Mouse (Mus musculus) urinary bladder, postnatal 14 days (tissue): ENCODE results near the gene Sipa1l1.

Experiments used
- DNase-seq: peaks from one replicate; pipeline ENCODE4 v3.0.0; 2021; ENCODE audit warnings: low spot score

Gene Sipa1l1

DNA sequence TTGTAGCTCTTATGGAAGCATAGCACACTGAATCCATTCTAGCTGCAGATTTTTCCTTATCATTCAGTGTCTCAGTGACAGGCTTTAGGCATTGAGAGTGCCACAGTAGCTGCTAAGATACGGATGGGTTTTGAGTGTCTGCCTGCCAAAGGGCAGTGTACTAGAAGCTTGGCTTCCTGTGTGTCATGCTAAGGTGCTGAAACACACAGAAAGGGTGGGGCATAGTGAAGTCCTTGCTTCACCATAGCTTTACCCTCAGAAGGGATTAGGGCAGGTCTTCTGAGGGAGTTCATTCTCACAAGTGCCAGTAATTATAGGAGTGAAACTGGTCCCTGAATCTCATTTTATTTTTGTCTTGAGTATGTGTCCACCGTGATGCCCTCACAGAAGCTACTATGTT, 82.2 kb downstream of the Sipa1l1 start:
- DNase-seq, result no peak

DNA sequence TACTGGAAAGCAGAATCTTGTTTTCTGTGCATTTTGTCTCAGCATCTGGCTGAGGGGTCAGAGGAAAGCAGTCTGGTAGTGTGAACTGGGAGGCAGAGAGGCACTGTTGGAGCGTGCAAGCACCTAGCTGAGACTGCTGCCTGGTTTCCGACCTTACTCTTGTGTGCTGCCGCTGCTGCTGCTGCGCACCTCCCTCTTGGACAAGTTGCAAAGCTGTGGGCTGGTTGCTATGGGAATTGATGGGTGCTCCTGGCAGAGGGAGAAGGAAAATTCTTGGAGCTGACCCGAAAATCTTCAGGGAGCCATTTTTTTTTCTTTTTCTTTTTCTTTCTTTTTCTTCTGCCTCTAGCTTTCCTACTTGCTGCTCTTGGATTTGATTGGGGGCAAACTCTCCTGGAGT, 85.0 kb downstream of the Sipa1l1 start:
- DNase-seq, result peak; percentile 23

DNA sequence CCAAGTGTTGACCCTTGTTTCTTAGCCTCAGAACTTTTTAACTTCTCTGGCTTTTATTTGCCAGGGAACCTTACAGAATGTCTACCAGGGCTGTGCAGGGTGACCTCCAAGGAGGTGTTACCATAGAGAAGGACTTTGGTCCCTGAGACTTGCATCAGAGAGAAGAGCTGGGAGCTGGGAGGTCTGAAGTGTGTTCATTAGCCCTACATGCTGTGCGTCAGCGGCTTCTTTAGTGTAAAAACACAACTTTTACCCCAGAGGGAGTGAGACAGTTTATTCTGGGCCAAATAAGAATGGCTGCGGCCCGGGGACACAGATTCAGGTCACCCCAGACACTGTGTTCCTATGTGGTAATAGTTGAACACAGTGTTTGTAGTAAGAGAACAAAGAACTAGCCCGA, 86.9 kb downstream of the Sipa1l1 start:
- DNase-seq, result no peak

DNA sequence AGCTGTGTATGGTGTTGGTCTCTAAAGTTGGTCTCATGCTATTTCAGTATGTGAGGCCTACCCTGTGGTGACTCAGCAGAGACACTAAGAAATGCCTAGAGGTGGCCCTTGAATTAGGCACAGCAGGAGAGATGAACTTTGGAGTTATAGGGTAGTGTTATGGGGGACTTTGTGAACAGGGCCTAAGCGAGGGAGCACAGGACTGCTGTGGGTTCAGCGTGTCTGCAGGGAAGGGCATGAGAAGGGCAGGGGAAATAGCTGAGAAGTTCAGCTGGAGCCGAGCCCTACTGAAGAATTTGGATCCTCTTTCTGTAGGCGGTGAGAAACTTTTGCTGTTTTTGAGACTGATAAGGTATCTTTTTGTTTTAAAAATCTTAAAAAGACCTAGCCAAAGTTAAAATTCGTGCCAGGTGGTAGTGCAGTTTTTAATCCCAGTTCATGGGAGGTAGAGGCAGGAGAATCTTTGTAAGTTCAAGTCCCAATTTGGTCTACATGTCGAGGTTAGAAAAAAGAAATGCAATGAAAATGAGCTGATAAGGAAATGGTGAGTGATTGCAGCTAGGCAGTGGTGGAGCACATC, 87.9 kb downstream of the Sipa1l1 start:
- DNase-seq, result no peak

DNA sequence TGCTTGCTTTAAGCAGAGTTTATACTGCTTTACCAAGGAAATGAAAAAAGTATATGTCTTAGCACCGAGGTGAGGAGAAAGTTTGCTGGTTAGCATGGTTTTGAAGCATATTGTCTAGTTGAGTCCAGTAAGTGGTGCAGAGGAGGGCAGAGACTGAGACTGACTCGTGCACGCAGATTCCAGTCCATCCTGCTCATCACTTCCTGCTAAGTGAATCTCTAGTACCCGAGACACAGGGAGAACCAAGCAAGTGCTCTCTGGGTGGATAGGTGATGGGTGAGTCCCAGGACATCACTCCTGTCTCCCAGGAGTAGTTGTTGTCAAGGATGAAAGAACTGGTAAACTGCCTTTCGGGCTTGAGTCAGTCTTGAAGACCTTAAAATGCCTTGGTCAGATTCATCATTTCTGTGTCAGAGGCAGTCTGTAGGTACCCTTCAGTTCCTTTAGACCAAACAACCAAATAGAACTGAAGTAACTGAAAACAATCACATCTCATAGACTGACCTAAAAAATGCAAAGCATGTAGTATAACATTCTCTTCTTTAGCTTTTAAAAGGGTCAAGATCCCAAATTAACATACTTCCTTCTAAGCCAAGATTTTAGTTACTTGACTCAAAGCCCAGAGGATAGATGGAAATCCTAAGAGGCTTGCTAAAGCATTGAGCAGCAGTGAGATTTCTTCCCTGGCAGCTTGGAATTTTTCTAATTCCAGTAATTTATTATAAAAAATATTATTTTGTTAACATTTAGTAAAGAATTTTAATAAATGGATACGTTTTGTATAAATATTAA, 89.1 kb downstream of the Sipa1l1 start:
- no peak for DNase-seq

DNA sequence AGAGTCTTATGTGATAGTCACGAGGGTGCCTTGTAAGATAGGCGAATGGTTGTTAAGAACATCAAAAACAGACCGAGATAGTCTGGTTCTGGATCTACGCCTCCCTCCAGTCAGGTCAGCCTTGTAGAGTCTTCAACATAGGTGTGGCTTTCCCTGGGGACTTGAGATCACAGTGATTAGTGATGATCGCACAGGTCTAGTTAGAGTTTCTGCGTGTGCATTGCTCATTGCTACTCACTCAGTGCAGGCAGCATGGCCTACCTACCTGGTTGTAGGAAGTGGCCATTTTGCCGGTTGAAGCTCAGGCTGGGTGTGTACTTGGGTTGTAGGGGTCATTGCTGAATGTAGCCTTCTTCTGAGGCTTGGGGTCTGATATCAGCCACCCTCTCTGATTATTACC, 94.3 kb downstream of the Sipa1l1 start:
- no peak for DNase-seq

DNA sequence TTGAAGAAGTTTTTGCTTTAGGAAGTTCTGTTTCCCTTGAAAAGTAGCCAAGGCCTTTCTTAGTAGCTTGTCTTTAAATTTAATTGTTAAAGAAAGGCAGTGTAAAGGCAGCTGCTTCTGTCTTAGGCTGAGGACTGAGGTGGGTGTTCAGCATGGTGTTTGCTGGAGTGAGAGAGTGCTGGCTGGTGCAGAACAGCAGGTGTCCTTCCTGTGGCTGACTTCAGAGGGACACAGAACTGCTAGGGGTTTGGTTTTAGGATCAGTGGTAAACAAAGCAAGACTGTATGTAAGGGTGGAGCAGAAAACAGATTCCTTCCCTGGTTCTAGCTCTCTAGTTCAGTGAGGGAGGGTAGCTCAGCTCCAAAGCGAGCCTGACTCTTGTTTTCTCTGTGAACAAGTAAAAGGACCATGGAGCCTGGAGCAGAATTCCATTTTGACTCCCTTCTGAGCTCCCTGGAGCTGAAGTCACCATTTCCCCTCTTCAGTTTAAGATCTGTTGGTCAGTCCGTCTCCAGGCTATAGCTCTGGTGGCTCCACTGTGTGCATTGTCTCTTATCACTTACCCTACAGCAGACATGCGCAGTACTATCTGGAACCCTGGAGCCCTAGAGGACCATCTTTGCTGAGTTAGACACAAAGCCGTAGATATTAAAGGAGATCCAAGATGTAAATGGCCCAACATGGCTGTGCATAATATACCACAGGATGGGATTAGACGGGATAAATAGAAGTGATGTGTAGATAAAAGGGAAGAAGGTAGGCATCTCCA, 95.1 kb downstream of the Sipa1l1 start:
- DNase-seq, result no peak

DNA sequence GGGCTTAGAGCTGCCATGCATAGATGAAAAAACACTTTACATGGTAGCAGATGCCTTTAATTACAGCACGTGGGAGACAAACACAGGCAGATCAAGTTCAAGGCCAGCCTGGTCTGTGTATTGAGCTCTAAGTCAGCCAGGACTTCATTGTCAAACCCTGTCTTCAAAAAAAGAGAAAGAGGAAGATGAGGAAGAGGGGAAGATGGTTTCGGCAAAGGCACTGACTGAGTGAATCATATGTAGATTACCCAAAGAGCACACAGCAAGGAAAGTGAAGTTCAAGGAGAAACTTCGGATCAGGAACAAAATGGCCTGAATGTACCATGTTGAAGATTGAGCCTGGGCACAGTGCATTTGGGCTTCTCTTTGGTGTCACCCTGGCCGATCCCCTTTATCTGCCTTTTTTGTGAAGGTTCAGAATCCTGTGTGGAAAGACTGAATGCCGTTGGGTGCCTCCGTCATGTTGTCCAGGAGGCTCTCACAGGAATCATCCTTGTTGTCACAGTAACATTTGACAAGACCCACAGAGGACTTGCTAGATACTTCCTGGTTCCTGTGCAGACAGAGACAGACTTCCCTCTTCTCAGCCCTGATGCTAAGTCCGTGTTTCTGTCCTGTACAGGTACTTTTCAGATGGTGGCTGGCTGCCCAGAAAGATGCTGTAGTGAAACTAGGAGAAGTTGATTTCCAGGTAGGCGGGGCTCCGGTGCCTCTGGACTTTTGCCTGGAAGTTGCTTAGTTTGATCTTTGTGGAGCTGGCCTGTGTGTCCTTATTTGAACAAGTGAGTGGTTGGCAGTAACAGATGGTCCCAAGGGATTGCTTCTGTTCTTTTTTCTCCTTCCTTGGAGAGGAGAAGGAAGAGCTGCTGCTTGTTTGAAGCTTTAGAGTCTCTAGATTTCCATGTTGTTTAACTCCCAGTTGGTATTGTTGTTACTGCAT, 96.5 kb downstream of the Sipa1l1 start:
- DNase-seq, result peak; percentile 67

DNA sequence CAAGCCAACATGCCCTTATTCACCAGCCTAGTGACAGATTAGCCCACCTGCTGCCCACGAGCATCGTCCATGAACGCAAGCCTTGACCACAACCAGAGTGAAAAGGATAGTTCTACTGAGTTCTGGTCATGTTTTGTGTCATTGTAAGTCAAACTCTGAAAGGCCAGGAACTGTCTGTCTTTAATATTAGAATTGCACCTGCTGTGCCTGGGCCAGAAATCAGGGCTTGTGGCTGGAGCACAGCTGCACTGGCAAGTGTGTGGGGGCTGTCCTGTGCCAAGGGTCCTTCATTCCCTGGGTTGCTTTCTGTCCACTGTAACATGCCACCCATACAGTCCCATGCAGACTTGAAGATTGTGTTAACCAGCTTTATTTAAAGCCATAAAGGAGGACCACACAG, 102.3 kb downstream of the Sipa1l1 start:
- DNase-seq, result no peak

DNA sequence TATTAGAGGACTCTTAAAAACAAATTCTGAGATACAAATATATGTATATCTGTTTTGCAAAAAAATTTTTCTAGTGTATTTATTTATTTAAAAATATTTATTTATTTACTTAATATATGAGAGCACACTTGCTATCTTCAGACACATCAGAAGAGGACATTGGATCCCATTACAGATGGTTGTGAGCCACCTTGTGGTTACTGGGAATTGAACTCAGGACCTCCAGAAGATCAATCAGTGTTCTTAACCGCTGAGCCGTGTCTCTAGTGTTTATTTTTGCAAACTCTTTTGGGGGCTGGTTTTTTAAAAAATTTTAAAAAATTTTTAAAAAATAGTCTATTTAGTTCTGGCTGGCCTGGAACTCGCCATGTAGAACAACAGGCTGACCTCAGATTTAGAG, 104.4 kb downstream of the Sipa1l1 start:
- DNase-seq, result no peak

DNA sequence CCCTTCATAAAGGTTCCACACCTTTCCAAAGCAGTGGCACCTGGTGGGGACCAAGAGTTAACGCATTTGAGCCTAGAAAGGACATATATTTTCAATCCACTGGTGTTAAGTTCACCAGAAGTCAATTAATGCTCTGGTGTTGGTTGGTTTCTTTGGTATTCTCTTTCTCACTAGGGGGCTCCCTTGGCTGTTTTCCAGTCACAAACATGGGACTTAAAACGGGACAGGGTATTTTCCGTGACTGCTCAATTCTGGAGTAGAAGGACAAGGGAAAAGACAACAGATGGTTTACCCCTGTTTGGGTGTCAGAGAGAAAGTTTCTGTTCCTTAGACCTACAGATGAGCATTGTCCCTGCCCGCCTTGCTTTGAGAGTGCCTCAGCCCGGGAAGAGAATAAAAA, 105.5 kb downstream of the Sipa1l1 start:
- no peak for DNase-seq

DNA sequence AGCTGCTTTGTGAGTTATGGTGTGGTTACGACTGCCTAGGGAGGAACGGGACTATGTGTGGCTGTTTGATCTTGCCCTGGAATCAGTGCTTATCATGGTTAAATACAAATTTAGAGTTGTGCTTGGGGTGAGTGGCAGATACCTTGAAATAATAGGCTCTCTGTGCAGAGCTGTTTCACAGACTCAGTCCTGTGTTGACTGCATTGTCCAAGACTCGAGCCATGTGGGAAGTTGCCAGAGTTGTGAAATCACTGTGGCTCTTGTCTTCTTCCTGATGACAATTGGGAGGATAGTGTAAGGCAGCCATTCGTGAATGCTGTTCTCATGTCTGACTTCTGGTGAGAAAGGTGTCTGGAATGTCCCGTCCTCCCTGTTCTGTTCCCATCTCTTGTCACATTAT, 106.6 kb downstream of the Sipa1l1 start:
- peak; percentile 55 for DNase-seq

DNA sequence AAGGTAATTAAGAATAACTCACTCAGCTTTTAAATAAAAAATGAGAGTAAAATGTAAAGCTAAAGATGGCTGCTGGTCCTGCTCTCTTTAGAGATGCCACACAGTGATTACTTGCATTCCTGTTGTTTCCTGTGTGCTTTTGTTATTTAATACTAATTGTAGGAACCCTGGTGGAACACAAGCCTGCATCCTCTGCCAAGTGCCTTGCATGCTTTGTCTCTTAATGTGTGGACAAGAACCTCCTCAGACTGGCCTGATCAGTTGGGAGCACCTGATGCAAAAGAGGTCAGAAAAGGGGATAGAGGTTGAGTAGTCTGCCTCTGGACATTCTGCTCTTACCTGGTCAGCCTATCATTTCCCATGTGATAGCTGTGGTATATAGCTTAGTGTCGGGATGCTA, 107.5 kb downstream of the Sipa1l1 start:
- DNase-seq, result no peak

DNA sequence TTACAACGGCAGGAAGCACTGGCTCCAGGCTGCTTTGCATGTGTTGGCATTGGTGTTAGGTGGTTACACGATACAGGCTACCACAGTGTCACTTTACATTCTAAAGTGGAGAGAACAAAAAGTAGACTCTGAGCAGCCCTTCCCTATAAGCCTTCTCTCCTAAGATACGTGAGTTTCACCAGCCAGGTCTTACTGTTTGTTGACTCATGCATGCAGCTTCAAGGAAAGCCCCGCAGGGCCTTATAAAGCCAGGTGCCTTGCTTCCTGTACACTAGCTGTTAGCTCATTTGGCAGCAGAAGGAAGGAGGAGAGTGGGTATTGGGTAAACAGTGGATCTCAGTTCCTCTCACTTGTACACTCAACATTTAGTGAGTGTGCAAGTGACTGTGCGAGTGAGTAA, 115.5 kb downstream of the Sipa1l1 start:
- no peak for DNase-seq

DNA sequence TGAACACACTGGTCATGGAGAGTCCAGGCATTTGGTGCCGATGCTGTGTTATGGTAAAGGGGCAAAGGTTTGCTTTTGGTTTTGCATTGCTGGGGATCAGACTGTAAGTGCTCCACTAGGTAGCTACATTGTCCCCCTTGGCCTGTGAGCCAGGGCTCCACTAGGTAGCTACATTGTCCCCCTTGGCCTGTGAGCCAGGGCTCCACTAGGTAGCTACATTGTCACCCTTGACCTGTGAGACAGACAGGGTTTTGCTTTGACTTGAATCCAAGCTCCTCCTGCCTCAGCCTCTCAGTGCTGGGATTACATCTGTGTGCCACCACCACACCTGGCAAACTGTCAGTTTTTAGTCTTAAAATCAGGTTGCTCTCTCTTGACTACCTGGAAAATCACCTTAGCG, 115.9 kb downstream of the Sipa1l1 start:
- DNase-seq, result no peak

DNA sequence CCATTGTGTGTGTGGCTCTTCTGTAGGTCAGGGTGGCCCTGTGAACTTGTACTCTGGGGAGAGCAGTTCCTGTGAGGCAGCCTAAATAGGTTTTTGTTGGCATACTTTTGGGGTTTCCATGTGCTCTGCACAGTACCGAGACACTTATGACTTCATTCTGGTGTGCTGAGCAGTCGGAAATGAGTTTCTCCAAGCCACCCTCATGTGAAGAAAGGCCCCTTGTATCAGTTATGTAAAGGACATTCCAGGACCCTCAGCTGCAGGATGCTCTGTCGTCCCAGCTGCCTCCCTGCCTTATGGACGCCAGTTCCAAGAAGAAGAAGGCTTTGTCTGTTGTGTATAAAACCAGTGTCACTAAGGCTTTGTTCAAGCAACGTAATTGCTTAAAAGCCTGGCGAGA, 116.9 kb downstream of the Sipa1l1 start:
- DNase-seq, result no peak

DNA sequence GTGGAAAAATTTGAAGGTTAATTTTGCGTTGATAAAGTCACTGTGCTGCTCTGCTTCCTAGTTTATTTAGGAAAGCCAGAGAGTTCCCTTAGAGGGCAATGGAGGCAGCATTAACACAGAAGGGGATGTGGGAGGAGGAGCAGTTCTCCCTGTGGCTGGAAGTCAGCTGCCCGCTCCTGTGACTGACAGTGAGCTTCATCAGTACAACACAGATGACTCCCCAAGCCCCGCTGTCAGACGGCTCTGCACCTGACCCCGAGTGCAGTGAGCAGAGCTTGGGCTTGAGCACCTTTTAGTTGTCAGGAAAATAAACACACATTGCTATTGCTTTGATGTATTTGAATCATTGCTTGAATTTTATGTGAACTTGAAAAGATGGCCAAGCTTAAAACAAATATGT, 117.7 kb downstream of the Sipa1l1 start:
- no peak for DNase-seq

DNA sequence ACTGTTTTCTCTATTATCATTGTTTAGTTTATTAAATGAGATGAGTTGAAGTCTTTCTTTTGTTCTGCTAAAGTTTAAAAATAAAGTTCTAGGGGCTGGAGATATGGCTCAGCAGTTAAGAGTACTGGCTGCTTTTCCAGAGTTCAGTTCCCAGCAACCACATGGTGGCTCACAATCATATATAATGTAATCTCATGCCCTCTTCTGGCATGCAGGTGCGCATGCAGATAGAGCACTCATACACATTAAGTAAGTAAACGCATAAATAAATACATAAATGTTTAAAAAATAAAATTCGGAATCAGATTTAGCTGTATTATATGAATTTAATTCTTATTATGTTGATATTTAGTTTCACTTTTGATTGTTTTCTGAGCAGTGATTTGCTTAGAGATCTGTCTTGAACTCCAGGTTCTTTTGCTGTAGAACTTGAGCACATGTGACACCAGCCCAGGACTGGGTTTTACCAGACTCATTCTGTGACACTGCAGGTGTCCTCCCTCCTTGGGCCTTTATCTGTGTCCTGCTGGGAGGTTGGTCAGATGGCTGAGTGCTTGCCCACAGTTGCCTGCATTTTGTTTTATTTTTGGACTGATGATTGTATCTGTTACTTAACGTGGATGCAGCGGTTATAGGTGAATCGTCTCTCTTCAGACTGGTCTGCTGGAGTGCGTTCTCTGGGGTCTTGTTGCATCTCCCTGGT, 124.6 kb downstream of the Sipa1l1 start:
- DNase-seq, result no peak

DNA sequence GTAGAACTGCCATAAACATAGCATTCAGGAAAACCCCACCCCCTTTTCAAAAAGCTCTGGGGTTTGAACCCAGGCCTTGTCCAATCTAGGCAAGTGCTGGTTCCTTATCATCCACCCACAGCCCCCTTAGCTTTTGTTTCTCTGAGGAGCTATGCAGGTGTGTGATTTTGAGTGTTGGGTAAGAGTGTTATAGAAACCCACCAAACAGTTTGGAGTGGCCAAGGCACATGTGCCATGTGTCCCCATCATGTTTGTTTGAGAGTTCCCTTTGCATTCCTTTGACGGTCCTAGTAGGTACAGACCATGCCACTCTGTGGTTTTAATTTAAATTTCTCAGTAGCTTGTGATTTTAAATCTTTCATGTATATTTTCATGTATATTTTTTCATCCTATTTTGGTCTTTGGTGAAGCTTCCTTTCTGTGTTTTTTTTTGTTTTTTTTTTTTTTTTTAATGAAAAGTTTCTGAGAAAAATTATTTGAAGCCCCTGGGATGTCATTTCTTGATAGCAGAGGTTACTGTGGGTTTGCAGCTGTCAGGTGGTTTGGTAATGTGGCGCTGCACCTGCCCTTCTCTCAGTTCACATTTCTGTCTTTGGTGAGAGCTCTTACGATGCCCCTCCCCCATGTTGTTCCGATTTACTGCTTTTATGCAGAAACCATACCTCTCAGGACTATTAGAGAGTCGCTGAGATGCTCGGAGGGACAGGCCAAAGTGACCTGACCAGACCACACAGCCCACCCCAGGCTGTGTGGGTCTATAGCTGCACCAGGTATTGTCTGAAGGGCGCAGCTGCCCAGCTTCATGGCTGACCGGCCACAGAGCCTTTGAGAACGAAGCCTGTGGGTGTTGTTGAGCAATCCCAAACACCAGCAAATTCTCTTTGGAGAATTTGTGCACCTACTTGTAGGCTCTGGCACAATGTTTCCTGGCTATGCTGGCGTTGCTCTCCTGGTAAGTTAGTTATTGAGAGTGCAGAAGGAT, 126.1 kb downstream of the Sipa1l1 start:
- no peak for DNase-seq

DNA sequence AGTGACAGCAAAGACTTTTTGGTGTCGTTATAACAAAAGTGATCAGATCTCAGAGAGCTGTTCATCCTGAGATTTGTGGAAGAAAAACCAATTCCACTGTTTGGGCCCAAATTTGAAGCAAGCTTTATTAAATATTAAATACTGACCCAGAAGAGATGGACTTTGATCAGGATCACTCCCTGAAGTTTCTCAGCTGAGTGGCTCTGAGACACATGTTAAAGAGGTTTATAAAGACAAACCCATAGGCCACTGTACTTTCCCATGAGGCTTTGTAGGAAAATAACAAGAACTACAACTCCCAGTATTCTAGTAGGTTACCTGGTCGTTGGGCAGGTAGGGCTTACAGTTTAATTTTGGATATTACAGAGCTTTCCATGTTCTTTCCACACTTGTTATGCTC, 127.2 kb downstream of the Sipa1l1 start:
- no peak for DNase-seq
